Mouse (Mus musculus) hindbrain, embryonic 14.5 days (tissue): ENCODE results near the gene Rhno1. TPM values are rescaled to one million over a fixed set of nuclear protein-coding genes. Genes with fewer than 3 reads are reported as not detected.

Experiments
- ATAC-seq: fragments of 200-750 bp; cut with Nextera tagmentation; 2 replicates; pipeline ENCODE4 v1.8.0; 2017; ENCODE audit warnings: moderate number of reproducible peaks, mild to moderate bottlenecking, moderate TSS enrichment, moderate library complexity; ENCODE audit not compliant: low FRiP score
- DNase-seq: peaks from one replicate; pipeline ENCODE4 v3.0.0-alpha.2; 2015; ENCODE audit warnings: low spot score
- H3K27ac ChIP-seq: fragments of 300-500 bp; sonication (generic); 2 replicates; pipeline ENCODE4 v1.5.1; 2014; ENCODE audit warnings: mild to moderate bottlenecking, moderate library complexity
- H3K27me3 ChIP-seq: fragments of 300-500 bp; sonication (generic); 2 replicates; pipeline ENCODE4 v1.6.1; 2014; ENCODE audit warnings: mild to moderate bottlenecking, low read length, mixed read lengths; ENCODE audit not compliant: control insufficient read depth, insufficient read depth
- H3K36me3 ChIP-seq: fragments of 300-500 bp; sonication (generic); replicated peaks from 2 replicates; pipeline ENCODE4 v1.6.1; 2014; ENCODE audit not compliant: control insufficient read depth, insufficient read depth
- H3K4me1 ChIP-seq: fragments of 300-500 bp; sonication (generic); replicated peaks from 2 replicates; pipeline ENCODE4 v1.6.1; 2014; ENCODE audit warnings: antibody characterized with exemption, low read length, mixed read lengths; ENCODE audit not compliant: control insufficient read depth, insufficient read depth
- H3K4me2 ChIP-seq: fragments of 300-500 bp; sonication (generic); replicated peaks from 2 replicates; pipeline ENCODE4 v1.6.1; 2014; ENCODE audit warnings: mild to moderate bottlenecking, moderate library complexity
- H3K4me3 ChIP-seq: fragments of 300-500 bp; sonication (generic); replicated peaks from 2 replicates; pipeline ENCODE4 v1.5.1; 2014; ENCODE audit warnings: mild to moderate bottlenecking, low read length
- H3K9ac ChIP-seq: fragments of 300-500 bp; sonication (generic); 2 replicates; pipeline ENCODE4 v1.6.1; 2014
- H3K9me3 ChIP-seq: fragments of 300-500 bp; sonication (generic); 2 replicates; pipeline ENCODE4 v1.6.1; 2016; ENCODE audit warnings: low read length; ENCODE audit not compliant: control insufficient read depth
- WGBS: fragments of 180-500 bp; shearing (Covaris S2); extraction: QIAGEN DNeasy Blood & Tissue Kit; methylation state at CpG from one replicate; pipeline ENCODE4 v1.1.7; 2014; 5-methylcytosine and 5-hydroxymethylcytosine counted together
- polyA plus RNA-seq: library from polyadenylated mRNA; unstranded; fragments of >200 nt; fragmentation: Nextera tagmentation; extraction: Ambion mirVana; gene quantifications from 2 replicates; pipeline ENCODE4 v1.2.1, GENCODE M21; 2014

Rhno1 gene
- polyA plus RNA-seq, 1 experiment from 2014 or later: 78.4 TPM

DNA sequence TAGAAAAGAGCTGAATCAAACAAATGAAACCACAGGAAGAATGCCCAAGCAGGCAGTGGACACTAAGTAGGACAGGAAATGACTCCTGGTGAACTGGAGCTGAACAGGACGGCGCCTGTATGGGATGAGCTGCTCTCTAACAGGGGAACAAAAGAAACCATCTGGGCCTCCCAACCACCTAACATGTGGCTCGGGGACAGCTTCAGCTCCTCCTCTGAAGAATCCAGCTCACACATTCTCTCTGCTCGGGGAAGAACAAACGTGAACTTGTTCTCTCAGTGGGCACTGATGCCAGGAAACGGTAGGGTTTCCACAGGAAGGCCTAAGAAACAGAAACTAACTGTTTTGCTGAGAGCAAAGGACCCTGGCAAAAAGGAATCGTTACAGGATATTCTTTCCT lies 13.0 kb downstream of the Rhno1 start:
- no peak overlapping the region for H3K4me3 ChIP-seq
- no peak overlapping the region for H3K4me2 ChIP-seq
- no peaks in the 10 kb centered on the region for H3K9me3 ChIP-seq
- no peaks in the 10 kb centered on the region for H3K27me3 ChIP-seq
- DNase-seq (no peak), ATAC-seq (no peak)
- peak overlapping the region; percentile 51 for H3K27ac ChIP-seq
- peaks cover 5% of the 10 kb centered on the region for H3K36me3 ChIP-seq
- H3K9ac ChIP-seq: no peak overlapping the region
- WGBS: 35% methylated on average over 7 of the region's 7 CpGs
- peaks cover 8% of the 10 kb centered on the region; the same call in 1 of the 2 replicates for H3K4me1 ChIP-seq

GRCm38 (mm10) chr6:128346782-128347181 lies 15.9 kb downstream of the Rhno1 start:
- no peaks in the 10 kb centered on the region for H3K27me3 ChIP-seq
- WGBS: 86% methylated on average over 6 of the region's 6 CpGs
- no peak overlapping the region for H3K4me2 ChIP-seq
- H3K4me3 ChIP-seq: no peak overlapping the region
- H3K9ac ChIP-seq: no peak overlapping the region
- peaks cover 19% of the 10 kb centered on the region for H3K36me3 ChIP-seq
- H3K4me1 ChIP-seq: no peaks in the 10 kb centered on the region
- ATAC-seq (no peak), DNase-seq (no peak)
- no peak overlapping the region for H3K27ac ChIP-seq
- H3K9me3 ChIP-seq: no peaks in the 10 kb centered on the region

DNA sequence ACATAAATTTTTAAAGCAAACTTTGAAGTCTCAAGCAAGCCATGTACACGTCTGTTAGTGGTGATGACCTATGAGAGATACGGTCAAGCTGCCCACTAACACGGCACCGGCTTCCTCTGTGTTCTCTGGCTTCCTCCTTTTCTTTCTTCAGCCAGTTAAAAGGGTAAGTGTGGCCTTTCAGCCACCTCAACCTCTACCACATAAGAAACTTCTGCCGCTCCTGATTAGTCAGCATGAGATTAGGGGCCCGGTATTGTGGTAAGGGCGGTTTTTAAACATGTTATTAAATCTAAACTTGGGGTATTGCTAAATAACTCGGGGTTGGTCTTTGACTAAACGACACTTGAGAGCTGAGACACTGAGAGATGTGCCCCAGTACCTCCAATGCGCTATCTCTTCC lies 17.1 kb downstream of the Rhno1 start:
- no peaks in the 10 kb centered on the region for H3K9me3 ChIP-seq
- H3K4me3 ChIP-seq: no peak overlapping the region
- ATAC-seq (no peak), DNase-seq (no peak)
- no peaks in the 10 kb centered on the region for H3K4me1 ChIP-seq
- H3K27ac ChIP-seq: no peak overlapping the region
- H3K9ac ChIP-seq: no peak overlapping the region
- WGBS: 89% methylated on average over 10 of the region's 10 CpGs
- no peak overlapping the region for H3K4me2 ChIP-seq
- H3K36me3 ChIP-seq: peaks cover 19% of the 10 kb centered on the region
- H3K27me3 ChIP-seq: no peaks in the 10 kb centered on the region

- no peaks in the 10 kb centered on the region for H3K27me3 ChIP-seq
- H3K27ac ChIP-seq: no peak overlapping the region
- 96% methylated on average over 11 of the region's 11 CpGs for WGBS
- H3K4me1 ChIP-seq: peaks cover 4% of the 10 kb centered on the region; the same call in 1 of the 2 replicates
- H3K9ac ChIP-seq: no peak overlapping the region
- H3K9me3 ChIP-seq: no peaks in the 10 kb centered on the region
- ATAC-seq (no peak), DNase-seq (no peak)
- no peak overlapping the region for H3K4me2 ChIP-seq
- H3K36me3 ChIP-seq: peaks cover 17% of the 10 kb centered on the region; the same call in 1 of the 2 replicates
- H3K4me3 ChIP-seq: no peak overlapping the region
Observed at GRCm38 (mm10) chr6:128341956-128342723, 20.6 kb downstream of the Rhno1 start.

DNA sequence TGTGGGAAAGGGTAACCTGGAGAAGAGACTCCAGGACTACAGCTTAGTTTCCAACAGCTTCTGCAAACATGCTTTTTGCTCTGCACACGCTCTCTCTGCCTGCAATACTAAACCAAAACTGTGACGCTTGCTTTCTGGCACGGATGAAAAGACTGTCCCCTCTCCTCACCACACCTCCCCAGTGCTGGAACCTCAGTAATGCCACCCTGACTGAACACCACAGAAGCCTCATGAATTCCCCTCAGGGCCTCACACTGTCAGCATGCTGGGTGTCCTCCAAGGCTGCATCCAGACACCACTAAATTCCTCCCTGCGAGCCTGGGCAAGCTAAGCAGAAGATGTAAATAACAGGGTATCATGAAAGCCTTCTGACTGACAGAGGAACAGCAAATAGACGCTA lies 23.8 kb downstream of the Rhno1 start:
- ATAC-seq (peak; percentile 40; the same call in 1 of the 2 replicates), DNase-seq (no peak)
- Histone ChIP-seq H3K27ac (peak overlapping the region; percentile 32; the same call in 1 of the 2 replicates), H3K9ac (no peak overlapping the region), H3K9me3 (no peaks in the 10 kb centered on the region), H3K27me3 (no peaks in the 10 kb centered on the region), H3K4me2 (no peak overlapping the region), H3K4me1 (peaks cover 4% of the 10 kb centered on the region; the same call in 1 of the 2 replicates), H3K36me3 (peaks cover 35% of the 10 kb centered on the region), H3K4me3 (no peak overlapping the region)
- WGBS: 64% methylated on average over 5 of the region's 5 CpGs

GRCm38 (mm10) chr6:128337467-128337866 lies 25.2 kb downstream of the Rhno1 start:
- Histone ChIP-seq H3K9me3 (no peaks in the 10 kb centered on the region), H3K9ac (no peak overlapping the region), H3K27ac (no peak overlapping the region), H3K4me1 (peaks cover 4% of the 10 kb centered on the region; the same call in 1 of the 2 replicates), H3K4me2 (no peak overlapping the region), H3K4me3 (no peak overlapping the region), H3K27me3 (no peaks in the 10 kb centered on the region), H3K36me3 (peaks cover 41% of the 10 kb centered on the region)
- WGBS: 82% methylated on average over 7 of the region's 7 CpGs
- ATAC-seq (no peak), DNase-seq (no peak)

GRCm38 (mm10) chr6:128334397-128335124 lies 28.1 kb downstream of the Rhno1 start:
- H3K4me2 ChIP-seq: no peak overlapping the region
- 25% methylated on average over 12 of the region's 12 CpGs for WGBS
- DNase-seq (peak; percentile 82), ATAC-seq (peak; percentile 77; the same call in 1 of the 2 replicates)
- peaks cover 14% of the 10 kb centered on the region for H3K9me3 ChIP-seq
- no peak overlapping the region for H3K9ac ChIP-seq
- no peak overlapping the region for H3K4me3 ChIP-seq
- H3K27ac ChIP-seq: no peak overlapping the region; the same call in 1 of the 2 replicates
- H3K4me1 ChIP-seq: peaks cover 4% of the 10 kb centered on the region; the same call in 1 of the 2 replicates
- no peaks in the 10 kb centered on the region for H3K27me3 ChIP-seq
- peaks cover 58% of the 10 kb centered on the region for H3K36me3 ChIP-seq

DNA sequence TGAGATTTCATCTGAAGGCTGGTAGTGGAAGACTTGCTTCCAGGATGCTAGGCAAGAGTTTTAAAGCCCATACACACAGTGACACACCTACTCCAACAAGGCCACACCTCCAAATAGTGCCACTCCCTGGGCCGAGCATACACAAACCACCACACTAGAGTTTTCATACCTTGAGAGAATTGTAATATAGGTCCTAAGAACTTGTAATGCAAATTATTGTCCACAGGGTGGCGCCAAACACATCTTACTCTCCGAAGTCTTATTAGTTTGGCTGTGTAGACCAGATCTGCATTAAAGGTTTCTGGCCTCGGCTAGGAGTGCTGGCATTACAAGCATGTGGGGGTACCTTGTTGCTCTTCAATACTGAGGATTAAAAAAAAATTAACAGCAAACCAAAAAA lies 44.4 kb downstream of the Rhno1 start:
- Histone ChIP-seq H3K9me3 (no peaks in the 10 kb centered on the region), H3K36me3 (peaks cover 27% of the 10 kb centered on the region), H3K27ac (no peak overlapping the region), H3K4me1 (no peaks in the 10 kb centered on the region), H3K27me3 (no peaks in the 10 kb centered on the region), H3K4me2 (no peak overlapping the region), H3K9ac (no peak overlapping the region), H3K4me3 (no peak overlapping the region)
- 15% methylated on average over 4 of the region's 4 CpGs for whole genome bisulfite sequencing
- DNase-seq (peak; percentile 85), ATAC-seq (peak; percentile 48; the same call in 1 of the 2 replicates)

GRCm38 (mm10) chr6:128315597-128315996 lies 47.1 kb downstream of the Rhno1 start:
- 77% methylated on average over 8 of the region's 8 CpGs for WGBS
- Histone ChIP-seq H3K9me3 (no peaks in the 10 kb centered on the region), H3K4me2 (no peak overlapping the region), H3K27ac (no peak overlapping the region), H3K4me1 (no peaks in the 10 kb centered on the region), H3K9ac (no peak overlapping the region), H3K27me3 (no peaks in the 10 kb centered on the region), H3K36me3 (peaks cover under 1% of the 10 kb centered on the region; the same call in 1 of the 2 replicates), H3K4me3 (no peak overlapping the region)
- ATAC-seq: no peak
- DNase-seq: no peak
